Mouse (Mus musculus): ENCODE measurements around the gene Sptbn4.

DNA sequence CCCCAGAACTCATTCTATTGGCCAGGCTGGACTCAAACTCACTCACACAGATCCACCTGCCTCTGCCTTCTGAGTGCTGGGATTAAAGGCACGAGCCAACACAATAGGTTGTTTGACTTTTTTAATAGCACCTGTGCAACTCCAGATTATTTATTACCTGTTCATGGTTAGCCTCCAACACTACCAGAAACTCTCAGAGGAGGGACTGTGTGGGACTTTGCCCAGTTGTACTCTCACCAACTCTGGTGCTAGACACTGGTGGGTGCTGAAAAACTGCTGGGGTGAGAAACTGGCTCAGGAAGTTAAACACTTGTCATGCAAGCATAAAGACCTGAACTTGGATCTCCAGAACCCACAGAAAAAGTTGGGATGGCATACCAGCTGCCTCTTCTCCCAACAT is 32.3 kb upstream of the Sptbn4 start:
- TF ChIP-seq CHD2 (IDR thresholded peaks at IDR 0.05; ENCODE audit: low read depth, low read length), result no peak
- TF ChIP-seq MAFK (IDR thresholded peaks at IDR 0.05; ENCODE audit: insufficient read depth, low read depth, low read length), result no peak
- TF ChIP-seq HCFC1 (IDR thresholded peaks at IDR 0.05; ENCODE audit: borderline replicate concordance, insufficient read depth, low read length), result no peak
- TF ChIP-seq ZC3H11A (IDR thresholded peaks at IDR 0.05; ENCODE audit: borderline replicate concordance, low read depth, low read length), result no peak

Measured in ES-E14 (cell line).